Mouse (Mus musculus) cerebellum, adult 11-12 months (tissue): Measurements from ENCODE around the gene Rspo4.

Experiments
- DNase-seq: peaks from one replicate; pipeline ENCODE4 v3.0.0; 2022

The Rspo4 gene

DNA sequence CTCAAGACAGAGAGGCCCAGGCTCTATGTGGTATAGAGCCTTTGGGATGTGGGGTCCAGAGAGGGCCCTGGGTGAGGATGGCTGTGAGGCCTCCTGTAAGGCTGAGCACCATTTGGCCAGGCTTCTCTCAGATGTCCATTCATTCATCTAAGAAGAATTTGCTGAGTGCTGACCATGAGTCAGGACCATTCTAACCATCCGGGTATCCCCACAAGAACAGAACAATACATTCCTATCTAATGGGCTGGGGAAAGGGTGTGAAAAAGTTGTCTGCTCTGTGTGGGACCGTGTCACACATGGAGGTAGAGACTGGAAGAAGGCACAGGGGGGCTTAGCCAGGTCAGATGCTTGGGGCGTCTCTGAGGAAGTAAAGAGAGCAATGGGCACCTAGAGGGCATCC lies 69.0 kb downstream of the Rspo4 start:
- DNase-seq = no peak

DNA sequence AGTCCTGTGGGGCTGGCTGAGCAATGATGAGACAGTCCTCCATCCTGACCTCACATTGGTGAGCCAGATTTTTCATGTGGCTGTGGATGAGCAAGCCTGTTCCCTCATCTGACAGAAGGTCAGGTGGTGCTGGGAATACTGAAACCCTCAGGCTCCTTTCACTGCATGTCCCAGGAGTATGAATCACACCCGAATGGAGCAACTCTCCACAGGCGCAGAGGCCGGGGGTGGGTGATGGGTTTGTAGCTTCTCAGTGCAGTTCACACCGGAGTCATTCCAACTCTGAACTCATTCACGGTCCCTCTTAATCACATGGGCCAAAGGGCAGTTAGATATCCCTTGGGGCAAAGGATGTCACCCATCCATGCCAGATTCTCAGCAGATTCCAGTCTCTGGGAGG lies 71.4 kb downstream of the Rspo4 start:
- no peak for DNase-seq

DNA sequence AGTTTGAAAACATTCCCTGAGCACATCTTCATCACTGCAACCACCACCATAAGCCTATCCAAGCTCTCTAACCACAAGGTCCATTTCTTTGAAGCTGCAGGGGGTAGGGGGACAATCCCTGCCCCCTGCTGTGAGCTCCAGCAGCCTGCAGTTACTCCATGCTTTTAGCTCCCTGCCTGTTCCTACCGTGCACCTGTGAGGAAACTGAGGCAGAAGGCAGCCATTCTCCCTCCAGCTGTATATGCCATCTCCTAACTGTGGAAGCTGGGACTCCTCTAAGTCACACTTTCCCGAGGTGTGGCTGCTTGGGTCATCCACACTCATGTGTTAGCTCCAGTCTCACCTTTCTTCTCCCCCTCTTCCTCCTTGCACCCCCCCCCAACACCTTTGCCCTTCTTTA lies 72.4 kb downstream of the Rspo4 start:
- DNase-seq = no peak

DNA sequence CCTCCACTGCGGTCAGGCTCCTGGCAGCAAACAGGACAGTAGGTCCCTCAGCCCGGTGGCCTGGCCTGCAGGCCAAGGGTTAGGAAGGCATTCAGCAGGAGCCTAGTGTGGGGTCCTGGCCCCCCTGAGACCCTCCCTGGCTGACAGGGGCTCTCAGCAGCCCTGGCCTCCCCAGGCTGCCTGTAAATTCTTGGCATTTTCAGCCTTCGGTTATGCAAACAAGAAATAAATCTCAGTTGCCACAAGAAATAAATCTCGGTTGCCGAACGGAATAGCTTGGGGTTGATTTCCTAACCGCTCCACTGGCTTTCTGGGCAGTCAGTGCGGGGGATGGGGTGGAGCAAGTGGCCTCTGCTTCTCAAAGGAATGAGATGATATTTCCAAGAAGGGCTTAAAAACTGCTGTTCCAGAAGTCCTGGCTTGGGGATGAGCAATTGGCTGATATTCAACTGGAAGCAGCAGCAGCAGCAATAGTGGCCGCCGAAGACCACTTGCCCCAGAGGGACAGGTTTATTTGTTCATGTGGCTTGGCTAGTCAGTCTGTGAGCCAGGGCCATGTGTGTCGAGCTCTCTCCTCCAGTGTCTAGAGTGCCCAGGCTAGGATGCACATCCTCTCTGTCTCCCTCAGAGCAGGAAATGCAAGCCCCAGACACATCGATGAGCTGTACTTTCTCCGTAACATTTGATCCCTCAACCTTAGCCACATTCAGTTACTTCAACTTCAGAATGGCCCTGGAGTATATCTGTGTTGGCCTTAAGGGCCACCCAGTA lies 73.5 kb downstream of the Rspo4 start:
- no peak for DNase-seq

DNA sequence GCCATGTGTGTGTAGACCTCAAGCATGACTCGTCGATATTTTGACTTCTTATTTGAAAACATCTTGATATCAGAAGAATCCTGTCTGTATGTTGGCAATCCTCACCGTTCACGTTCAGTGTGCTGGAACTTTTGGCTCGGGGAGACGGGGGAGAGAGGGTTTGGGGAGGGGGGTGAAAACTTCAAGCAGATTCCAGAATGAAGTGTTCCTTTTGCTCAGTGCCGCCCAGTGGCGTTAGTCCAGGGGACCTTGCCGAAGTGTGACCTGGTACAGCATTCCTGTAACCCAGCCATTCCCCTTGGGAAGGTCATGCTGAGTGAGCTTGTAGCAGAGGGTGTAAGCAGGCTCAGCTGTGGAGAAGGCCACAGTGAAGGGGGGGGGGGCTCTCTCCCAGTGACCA lies 76.4 kb downstream of the Rspo4 start:
- DNase-seq = no peak

DNA sequence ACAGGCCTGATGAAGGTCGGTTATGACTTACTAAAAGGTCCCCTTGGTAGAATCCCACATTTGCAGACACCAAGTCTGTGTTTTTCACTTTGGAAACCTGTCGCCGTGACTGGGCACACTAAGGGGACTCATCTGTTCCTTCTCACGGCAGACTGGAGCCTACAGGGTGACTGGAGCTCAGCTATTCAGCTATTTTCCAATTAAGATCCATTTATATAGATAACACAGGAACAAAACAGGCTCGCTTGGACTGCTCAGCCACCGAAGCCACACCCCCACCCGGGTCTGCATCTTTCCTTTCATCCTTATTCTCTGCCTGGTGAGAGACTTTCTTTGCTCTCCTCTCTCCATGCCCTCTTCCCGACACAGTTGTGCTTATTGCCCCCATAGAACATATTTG lies 78.3 kb downstream of the Rspo4 start:
- no peak for DNase-seq

DNA sequence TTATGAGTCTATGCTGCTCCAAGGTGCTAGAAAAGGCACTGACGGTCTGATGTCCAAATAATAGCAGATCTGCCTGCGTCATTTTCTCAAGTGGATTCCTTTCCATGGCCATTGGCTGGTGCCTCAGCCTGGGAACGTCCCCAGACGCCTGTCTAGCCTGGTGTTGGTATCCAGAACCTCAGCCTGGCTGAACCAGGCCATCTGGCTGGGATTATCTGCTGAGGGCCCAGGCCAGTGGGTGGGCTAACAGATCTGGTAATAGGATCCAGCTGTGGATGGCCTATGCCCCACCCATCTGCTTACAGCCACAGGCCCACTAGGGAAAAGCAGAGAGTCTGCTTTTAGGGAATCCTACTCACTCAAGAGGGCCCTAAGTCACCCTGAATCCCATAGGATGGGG lies 78.9 kb downstream of the Rspo4 start:
- no peak for DNase-seq
